Mouse (Mus musculus) spleen, adult 2 months (tissue): Measurements from ENCODE around the gene Spata2.

Experiments
- CTCF ChIP-seq: fragments of 200-500 bp; IDR thresholded peaks from 2 replicates; pipeline ENCODE4 v1.5.1; 2011; ENCODE audit warnings: mild to moderate bottlenecking, inconsistent platforms; ENCODE audit not compliant: insufficient read depth, insufficient read length, insufficient replicate concordance; ENCODE audit errors: extremely low read depth
- POLR2A ChIP-seq: fragments of 200-500 bp; IDR thresholded peaks from 2 replicates; pipeline ENCODE4 v1.6.1; 2011; ENCODE audit warnings: low read depth, low read length, inconsistent platforms

DNA sequence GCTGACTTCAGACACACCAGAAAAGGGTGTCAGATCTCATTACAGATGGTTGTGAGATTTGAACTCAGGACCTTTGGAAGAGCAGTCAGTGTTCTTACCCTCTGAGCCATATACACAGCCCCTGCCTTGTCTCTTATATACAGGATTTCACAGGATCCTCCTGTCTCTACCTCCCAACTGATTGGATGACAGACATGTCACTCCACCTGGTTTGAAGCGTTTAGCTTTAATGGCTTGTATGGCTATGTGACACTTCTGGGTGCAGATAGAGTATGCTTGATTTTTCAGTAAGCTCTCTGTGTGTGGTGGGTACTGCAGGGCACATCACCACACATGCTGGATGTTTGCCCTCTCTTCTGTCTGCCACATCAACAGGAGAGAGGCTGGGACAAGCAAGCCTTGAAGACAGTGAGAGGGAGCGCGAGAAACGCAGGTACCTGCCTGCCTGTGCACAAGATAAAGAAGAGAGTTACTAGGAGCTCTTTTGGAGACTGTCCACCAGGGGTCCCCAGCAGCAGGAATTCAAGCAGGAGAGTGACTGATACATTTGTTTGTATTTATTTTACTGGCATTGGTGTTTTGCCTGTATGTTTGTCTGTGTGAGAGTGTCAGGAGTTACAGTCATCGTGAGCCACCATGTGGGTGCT is 27.0 kb upstream of the Spata2 start:
- TF ChIP-seq POLR2A: no peak
- no peak for TF ChIP-seq CTCF
